Mouse (Mus musculus): ENCODE data around the gene Cul5. TPM values are rescaled to one million over a fixed set of nuclear protein-coding genes. Genes with fewer than 3 reads are reported as not detected.

The Cul5 gene
- polyA plus RNA-seq (2012) = 7.0 and 12.2 TPM in 2 replicates

DNA sequence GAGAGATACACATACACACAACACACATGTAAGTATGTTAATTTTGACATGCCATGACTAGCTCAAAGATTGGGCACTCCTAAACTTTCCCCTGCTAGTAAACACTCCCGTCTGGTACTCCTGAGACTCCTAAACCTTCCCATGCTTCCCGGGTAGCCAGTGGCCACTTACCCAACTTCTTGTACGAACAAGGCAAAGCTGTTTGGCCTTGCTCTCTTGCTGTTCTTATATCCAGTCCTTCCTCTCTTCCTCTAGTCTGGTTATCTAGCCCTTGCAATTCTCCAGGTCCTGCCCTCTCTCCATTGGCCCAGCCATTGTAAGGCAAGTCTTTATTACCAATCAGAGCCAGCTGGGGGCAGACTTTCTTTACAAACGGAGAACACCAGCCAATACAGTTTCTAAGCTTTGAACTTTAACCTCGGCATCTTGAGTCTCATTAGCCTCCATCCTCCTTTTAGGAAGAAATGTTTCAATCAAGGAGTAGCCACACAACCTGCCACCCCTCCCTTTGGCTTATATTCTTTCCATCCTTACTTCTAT lies at the start of gene Cul5:
TSS of gene Cul5 (minus strand) at position 335 of the 540 bp plus-strand sequence.
- TF ChIP-seq GATA1 (IDR thresholded peaks at IDR 0.05; ENCODE audit: low read length) = no peak

GRCm38 (mm10) chr9:53705992-53706696 lies 36.3 kb upstream of the Cul5 start, which contains the start of gene Rab39:
Rab39 (minus strand) TSS chr9:53706232.
- TF ChIP-seq GATA1 (IDR thresholded peaks at IDR 0.05; ENCODE audit: low read length) = no peak

DNA sequence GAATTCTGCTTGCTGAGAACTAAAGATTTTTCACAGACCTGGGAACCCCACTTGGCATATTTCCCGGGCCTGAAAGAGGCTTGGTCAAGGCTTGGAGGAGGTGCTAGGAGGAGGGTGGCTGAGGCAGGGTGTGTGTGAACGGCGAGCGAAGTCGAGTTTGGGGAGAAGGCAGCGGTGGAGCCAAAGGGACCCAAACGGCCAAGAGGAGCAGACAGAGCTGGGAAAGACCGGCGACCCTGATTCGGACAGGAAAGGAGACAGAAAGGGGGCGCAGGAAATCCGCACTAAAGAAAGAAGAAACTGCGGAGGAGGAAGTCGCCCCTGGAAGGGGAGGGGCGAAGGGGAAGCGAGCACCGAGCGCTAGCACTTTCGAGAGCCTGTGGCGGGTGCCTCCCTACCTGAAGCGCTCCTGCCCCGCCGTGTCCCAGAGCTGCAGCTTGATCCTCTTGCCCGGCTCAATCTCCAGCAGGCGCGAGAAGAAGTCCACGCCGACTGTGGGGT lies 35.7 kb upstream of the Cul5 start:
- TF ChIP-seq GATA1 (IDR thresholded peaks at IDR 0.05; ENCODE audit: low read length) = no peak

GRCm38 (mm10) chr9:53702991-53703390 lies 33.2 kb upstream of the Cul5 start:
- no peak for TF ChIP-seq GATA1 (IDR thresholded peaks at IDR 0.05; ENCODE audit: low read length)

GRCm38 (mm10) chr9:53700496-53700895 lies 30.7 kb upstream of the Cul5 start:
- TF ChIP-seq GATA1 (IDR thresholded peaks at IDR 0.05; ENCODE audit: low read length) = no peak

DNA sequence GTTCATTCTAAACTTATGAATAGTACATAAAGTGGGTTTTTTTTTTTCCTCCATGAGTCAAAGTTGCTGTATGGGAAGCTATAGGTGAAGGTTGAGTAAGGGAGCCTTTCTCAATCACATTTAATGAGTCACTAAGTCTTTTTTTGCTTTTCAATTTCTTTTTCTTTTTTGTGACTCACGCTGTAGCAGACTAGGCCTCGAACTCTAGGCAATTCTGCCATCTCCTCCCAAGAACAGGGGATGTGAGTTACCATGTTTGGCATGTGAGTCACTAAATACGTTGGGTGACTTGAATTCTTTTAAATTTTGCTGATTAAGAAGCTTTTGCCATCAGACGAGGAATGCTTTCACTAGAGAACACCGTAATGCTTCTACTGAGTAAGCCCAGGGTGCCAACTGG lies 26.0 kb upstream of the Cul5 start:
- TF ChIP-seq GATA1 (IDR thresholded peaks at IDR 0.05; ENCODE audit: low read length) = no peak

DNA sequence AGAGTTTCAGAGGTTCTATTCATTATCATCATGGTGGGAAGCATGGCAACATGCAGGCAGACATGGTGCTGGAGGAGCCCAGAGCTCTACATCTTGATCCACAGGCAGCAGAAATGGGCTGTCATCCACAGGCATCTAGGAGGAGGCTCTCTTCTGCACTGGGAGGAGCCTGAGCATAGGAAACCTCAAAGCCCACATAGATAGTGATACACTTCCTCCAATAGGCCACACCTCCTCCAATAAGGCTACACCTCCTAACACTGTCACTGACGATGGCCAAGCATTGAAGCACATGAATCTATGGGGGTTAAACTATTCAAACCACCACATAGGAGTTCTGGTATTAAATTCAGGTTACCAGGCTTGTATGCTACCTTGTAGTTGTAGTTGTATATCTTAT lies 23.9 kb upstream of the Cul5 start:
- no peak for TF ChIP-seq GATA1 (IDR thresholded peaks at IDR 0.05; ENCODE audit: low read length)

- TF ChIP-seq GATA1 (IDR thresholded peaks at IDR 0.05; ENCODE audit: low read length) = no peak
Observed at GRCm38 (mm10) chr9:53691745-53692670, 22.2 kb upstream of the Cul5 start.

- no peak for TF ChIP-seq GATA1 (IDR thresholded peaks at IDR 0.05; ENCODE audit: low read length)
Observed at GRCm38 (mm10) chr9:53680851-53681250, 11.0 kb upstream of the Cul5 start.

- no peak for TF ChIP-seq GATA1 (IDR thresholded peaks at IDR 0.05; ENCODE audit: low read length)
Observed at GRCm38 (mm10) chr9:53676921-53677320, 7.1 kb upstream of the Cul5 start.

- no peak for TF ChIP-seq GATA1 (IDR thresholded peaks at IDR 0.05; ENCODE audit: low read length)
Observed at GRCm38 (mm10) chr9:53673571-53673970, 3.8 kb upstream of the Cul5 start.

DNA sequence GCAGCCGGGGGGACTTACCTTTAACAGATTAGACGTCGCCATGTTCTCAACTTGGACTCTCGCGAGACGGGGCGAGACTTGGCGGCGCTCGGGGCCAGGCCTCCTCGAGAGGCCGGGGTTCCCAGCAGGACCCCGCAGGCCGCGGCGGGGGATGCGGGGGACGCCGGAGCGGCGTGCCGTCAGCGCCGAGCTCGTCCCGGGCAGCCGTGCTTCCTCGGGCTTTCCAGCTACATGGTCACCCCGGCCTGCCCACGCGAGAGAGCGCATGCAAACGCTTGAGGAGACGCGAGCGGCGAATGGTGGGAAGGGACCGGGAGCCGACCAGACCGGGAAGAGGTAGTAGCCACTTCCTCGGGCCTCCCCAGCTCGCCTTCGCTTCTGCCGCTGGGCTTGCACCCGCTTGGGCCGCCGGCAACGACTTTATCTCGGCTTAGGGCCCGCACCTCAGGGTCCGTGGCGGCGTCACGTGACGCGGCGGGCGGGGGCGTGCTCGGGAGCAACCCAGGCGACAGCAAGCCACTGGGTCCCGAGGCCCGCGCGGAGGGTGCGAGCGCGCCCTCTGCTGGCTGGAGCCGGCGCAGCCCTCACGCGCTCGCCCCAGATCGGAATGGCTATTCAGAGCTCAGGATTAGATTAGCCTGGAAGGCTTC lies 2.7 kb downstream of the Cul5 start:
- no peak for TF ChIP-seq GATA1 (IDR thresholded peaks at IDR 0.05; ENCODE audit: low read length)

DNA sequence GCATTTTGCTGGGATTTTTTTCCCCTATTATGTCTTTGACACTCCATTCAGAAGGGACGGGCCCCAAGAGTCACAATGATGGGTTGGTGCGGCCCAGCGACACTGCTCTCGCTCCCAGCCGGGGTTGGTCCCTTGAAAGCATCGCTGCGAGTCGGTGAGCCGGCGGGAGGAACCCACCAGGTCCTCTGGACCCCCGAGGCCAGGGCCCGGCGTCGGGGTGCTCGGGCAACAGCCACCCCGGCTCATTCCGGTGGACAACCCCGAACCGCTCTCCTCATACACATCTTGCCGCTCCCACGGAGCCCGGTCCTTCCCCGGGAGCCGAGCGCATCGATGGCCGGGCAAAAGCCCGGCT lies 3.2 kb downstream of the Cul5 start:
- TF ChIP-seq GATA1 (IDR thresholded peaks at IDR 0.05; ENCODE audit: low read length) = no peak

DNA sequence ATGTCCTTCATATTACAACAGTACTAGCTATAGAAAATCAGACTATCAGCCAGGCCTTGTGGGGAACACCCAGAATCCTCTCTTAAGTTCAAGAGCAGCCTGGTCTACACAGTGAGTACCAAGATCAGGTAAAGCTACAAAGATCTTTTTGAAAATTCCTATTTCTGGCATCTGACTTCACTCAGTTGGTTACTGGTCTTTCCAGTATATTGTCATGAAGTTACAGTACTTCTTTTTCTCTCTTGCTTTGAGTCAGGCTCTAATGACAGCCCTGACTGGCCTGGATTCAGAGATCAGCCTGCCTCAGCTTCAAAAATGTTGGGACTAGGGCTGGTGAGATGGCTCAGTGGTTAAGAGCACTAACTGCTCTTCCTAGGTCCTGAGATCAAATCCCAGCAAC lies 4.4 kb downstream of the Cul5 start:
- no peak for TF ChIP-seq GATA1 (IDR thresholded peaks at IDR 0.05; ENCODE audit: low read length)

GRCm38 (mm10) chr9:53664819-53665218 lies 5.0 kb downstream of the Cul5 start:
- no peak for TF ChIP-seq GATA1 (IDR thresholded peaks at IDR 0.05; ENCODE audit: low read length)

- TF ChIP-seq GATA1 (IDR thresholded peaks at IDR 0.05; ENCODE audit: low read length) = no peak
Observed at GRCm38 (mm10) chr9:53634796-53635195, 35.0 kb downstream of the Cul5 start.

Measured in G1E-ER4 (cell line).